Mouse (Mus musculus): ENCODE data around the gene Hnrnpf. TPM values are rescaled to one million over a fixed set of nuclear protein-coding genes. Genes with fewer than 3 reads are reported as not detected.

Hnrnpf gene
- polyA plus RNA-seq, 1 experiment from 2014 or later = 885 TPM

GRCm38 (mm10) chr6:117907301-117907978 is 7.3 kb downstream of the Hnrnpf start:
- H3K4me1 ChIP-seq (ENCODE audit: control insufficient read depth, insufficient read depth, low read length) = no peaks in the 10 kb centered on the region
- H3K4me2 ChIP-seq (ENCODE audit: low read depth, low read length) = peak overlapping the region; percentile 60
- no peaks in the 10 kb centered on the region; the same call in 1 of the 2 replicates for H3K27me3 ChIP-seq (ENCODE audit: control insufficient read depth, insufficient read depth, low read length)
- peak overlapping the region; percentile 89 for H3K27ac ChIP-seq (replicated peaks; ENCODE audit: low read depth, low read length)
- ATAC-seq (replicated peaks; ENCODE audit: insufficient number of reproducible peaks, low FRiP score, low TSS enrichment, low read depth) (peak; percentile 74), DNase-seq (ENCODE audit: low spot score) (peak; percentile 94)
- under 1% methylated on average over 58 of the region's 77 CpGs for WGBS
- peak overlapping the region; percentile 97 for H3K9ac ChIP-seq (replicated peaks; ENCODE audit: low read length)
- H3K36me3 ChIP-seq (replicated peaks; ENCODE audit: control insufficient read depth, insufficient read depth, low read depth, low read length) = no peaks in the 10 kb centered on the region
- H3K9me3 ChIP-seq (replicated peaks; ENCODE audit: control insufficient read depth, low read length) = no peaks in the 10 kb centered on the region
- H3K4me3 ChIP-seq (ENCODE audit: low read depth, low read length) = peak overlapping the region; percentile 100

- Histone ChIP-seq H3K4me2 (ENCODE audit: low read depth, low read length) (peak overlapping the region; percentile 60), H3K36me3 (replicated peaks; ENCODE audit: control insufficient read depth, insufficient read depth, low read depth, low read length) (no peaks in the 10 kb centered on the region), H3K4me3 (ENCODE audit: low read depth, low read length) (peak overlapping the region; percentile 100), H3K9ac (replicated peaks; ENCODE audit: low read length) (peak overlapping the region; percentile 97), H3K27me3 (ENCODE audit: control insufficient read depth, insufficient read depth, low read length) (no peaks in the 10 kb centered on the region; the same call in 1 of the 2 replicates), H3K9me3 (replicated peaks; ENCODE audit: control insufficient read depth, low read length) (no peaks in the 10 kb centered on the region), H3K27ac (replicated peaks; ENCODE audit: low read depth, low read length) (peak overlapping the region; percentile 89), H3K4me1 (ENCODE audit: control insufficient read depth, insufficient read depth, low read length) (no peaks in the 10 kb centered on the region)
- DNase-seq (ENCODE audit: low spot score) (no peak), ATAC-seq (replicated peaks; ENCODE audit: insufficient number of reproducible peaks, low FRiP score, low TSS enrichment, low read depth) (no peak)
- WGBS = under 1% methylated on average over 26 of the region's 26 CpGs
These were observed 7.8 kb downstream of the Hnrnpf start for GRCm38 (mm10) chr6:117907979-117908355.

GRCm38 (mm10) chr6:117908424-117908900 is 8.3 kb downstream of the Hnrnpf start:
- no peaks in the 10 kb centered on the region; the same call in 1 of the 2 replicates for H3K27me3 ChIP-seq (ENCODE audit: control insufficient read depth, insufficient read depth, low read length)
- H3K4me2 ChIP-seq (ENCODE audit: low read depth, low read length) = peak overlapping the region; percentile 60
- DNase-seq (ENCODE audit: low spot score) = no peak
- peak overlapping the region; percentile 97 for H3K9ac ChIP-seq (replicated peaks; ENCODE audit: low read length)
- WGBS = 1% methylated on average over 14 of the region's 14 CpGs
- peak overlapping the region; percentile 100 for H3K4me3 ChIP-seq (ENCODE audit: low read depth, low read length)
- H3K4me1 ChIP-seq (ENCODE audit: control insufficient read depth, insufficient read depth, low read length) = no peaks in the 10 kb centered on the region
- ATAC-seq (replicated peaks; ENCODE audit: insufficient number of reproducible peaks, low FRiP score, low TSS enrichment, low read depth) = no peak
- H3K9me3 ChIP-seq (replicated peaks; ENCODE audit: control insufficient read depth, low read length) = no peaks in the 10 kb centered on the region
- H3K27ac ChIP-seq (replicated peaks; ENCODE audit: low read depth, low read length) = no peak overlapping the region
- H3K36me3 ChIP-seq (replicated peaks; ENCODE audit: control insufficient read depth, insufficient read depth, low read depth, low read length) = no peaks in the 10 kb centered on the region

GRCm38 (mm10) chr6:117910120-117910661 is 10.1 kb downstream of the Hnrnpf start:
- Histone ChIP-seq H3K4me1 (ENCODE audit: control insufficient read depth, insufficient read depth, low read length) (no peaks in the 10 kb centered on the region), H3K9ac (replicated peaks; ENCODE audit: low read length) (no peak overlapping the region), H3K9me3 (replicated peaks; ENCODE audit: control insufficient read depth, low read length) (no peaks in the 10 kb centered on the region), H3K4me2 (ENCODE audit: low read depth, low read length) (no peak overlapping the region), H3K4me3 (ENCODE audit: low read depth, low read length) (no peak overlapping the region), H3K36me3 (replicated peaks; ENCODE audit: control insufficient read depth, insufficient read depth, low read depth, low read length) (no peaks in the 10 kb centered on the region), H3K27ac (replicated peaks; ENCODE audit: low read depth, low read length) (no peak overlapping the region), H3K27me3 (ENCODE audit: control insufficient read depth, insufficient read depth, low read length) (no peaks in the 10 kb centered on the region; the same call in 1 of the 2 replicates)
- no peak for ATAC-seq (replicated peaks; ENCODE audit: insufficient number of reproducible peaks, low FRiP score, low TSS enrichment, low read depth)
- no peak for DNase-seq (ENCODE audit: low spot score)
- 84% methylated on average over 6 of the region's 6 CpGs for WGBS

GRCm38 (mm10) chr6:117914541-117914940 is 14.4 kb downstream of the Hnrnpf start:
- Histone ChIP-seq H3K9me3 (replicated peaks; ENCODE audit: control insufficient read depth, low read length) (no peaks in the 10 kb centered on the region), H3K27ac (replicated peaks; ENCODE audit: low read depth, low read length) (no peak overlapping the region), H3K9ac (replicated peaks; ENCODE audit: low read length) (no peak overlapping the region), H3K36me3 (replicated peaks; ENCODE audit: control insufficient read depth, insufficient read depth, low read depth, low read length) (no peaks in the 10 kb centered on the region), H3K4me2 (ENCODE audit: low read depth, low read length) (no peak overlapping the region), H3K27me3 (ENCODE audit: control insufficient read depth, insufficient read depth, low read length) (no peaks in the 10 kb centered on the region), H3K4me3 (ENCODE audit: low read depth, low read length) (no peak overlapping the region), H3K4me1 (ENCODE audit: control insufficient read depth, insufficient read depth, low read length) (no peaks in the 10 kb centered on the region)
- DNase-seq (ENCODE audit: low spot score) = no peak
- ATAC-seq (replicated peaks; ENCODE audit: insufficient number of reproducible peaks, low FRiP score, low TSS enrichment, low read depth) = no peak

- Histone ChIP-seq H3K4me2 (ENCODE audit: low read depth, low read length) (peak overlapping the region; percentile 57), H3K27ac (replicated peaks; ENCODE audit: low read depth, low read length) (no peak overlapping the region; the same call in 1 of the 2 replicates), H3K36me3 (replicated peaks; ENCODE audit: control insufficient read depth, insufficient read depth, low read depth, low read length) (no peaks in the 10 kb centered on the region), H3K4me3 (ENCODE audit: low read depth, low read length) (peak overlapping the region; percentile 56), H3K9ac (replicated peaks; ENCODE audit: low read length) (peak overlapping the region; percentile 85), H3K27me3 (ENCODE audit: control insufficient read depth, insufficient read depth, low read length) (no peaks in the 10 kb centered on the region), H3K9me3 (replicated peaks; ENCODE audit: control insufficient read depth, low read length) (no peaks in the 10 kb centered on the region), H3K4me1 (ENCODE audit: control insufficient read depth, insufficient read depth, low read length) (no peaks in the 10 kb centered on the region)
- DNase-seq (ENCODE audit: low spot score) = no peak
- ATAC-seq (replicated peaks; ENCODE audit: insufficient number of reproducible peaks, low FRiP score, low TSS enrichment, low read depth) = no peak
- WGBS = 3% methylated on average over 12 of the region's 12 CpGs
These were observed 16.1 kb downstream of the Hnrnpf start for GRCm38 (mm10) chr6:117916205-117916736.

GRCm38 (mm10) chr6:117916737-117917426 is 16.8 kb downstream of the Hnrnpf start:
- peak; percentile 84 for DNase-seq (ENCODE audit: low spot score)
- H3K9ac ChIP-seq (replicated peaks; ENCODE audit: low read length) = peak overlapping the region; percentile 85
- no peaks in the 10 kb centered on the region for H3K27me3 ChIP-seq (ENCODE audit: control insufficient read depth, insufficient read depth, low read length)
- WGBS = under 1% methylated on average over 62 of the region's 62 CpGs
- peaks cover 5% of the 10 kb centered on the region for H3K36me3 ChIP-seq (replicated peaks; ENCODE audit: control insufficient read depth, insufficient read depth, low read depth, low read length)
- peak overlapping the region; percentile 57 for H3K4me2 ChIP-seq (ENCODE audit: low read depth, low read length)
- peak overlapping the region; percentile 56 for H3K4me3 ChIP-seq (ENCODE audit: low read depth, low read length)
- H3K27ac ChIP-seq (replicated peaks; ENCODE audit: low read depth, low read length) = peak overlapping the region; percentile 96
- ATAC-seq (replicated peaks; ENCODE audit: insufficient number of reproducible peaks, low FRiP score, low TSS enrichment, low read depth) = peak; percentile 90
- H3K4me1 ChIP-seq (ENCODE audit: control insufficient read depth, insufficient read depth, low read length) = no peaks in the 10 kb centered on the region
- no peaks in the 10 kb centered on the region for H3K9me3 ChIP-seq (replicated peaks; ENCODE audit: control insufficient read depth, low read length)

All from embryonic facial prominence, embryonic 11.5 days (tissue).